Mouse (Mus musculus) midbrain, embryonic 13.5 days (tissue): ENCODE results near the gene Sectm1a. TPM values are rescaled to one million over a fixed set of nuclear protein-coding genes. Genes with fewer than 3 reads are reported as not detected.

Source experiments
- ATAC-seq: fragments of 200-750 bp; cut with Nextera tagmentation; 2 replicates; pipeline ENCODE4 v1.8.0; 2017; ENCODE audit warnings: mild to moderate bottlenecking, moderate TSS enrichment, moderate library complexity
- H3K27ac ChIP-seq: fragments of 300-500 bp; sonication (generic); 2 replicates; pipeline ENCODE4 v1.5.1; 2015; ENCODE audit warnings: inconsistent platforms, mild to moderate bottlenecking, moderate library complexity
- H3K27me3 ChIP-seq: fragments of 300-500 bp; sonication (generic); 2 replicates; pipeline ENCODE4 v1.6.1; 2015; ENCODE audit warnings: mild to moderate bottlenecking, inconsistent platforms
- H3K36me3 ChIP-seq: fragments of 300-500 bp; sonication (generic); 2 replicates; pipeline ENCODE4 v1.6.1; 2015; ENCODE audit warnings: mild to moderate bottlenecking, inconsistent platforms
- H3K4me1 ChIP-seq: fragments of 300-500 bp; sonication (generic); replicated peaks from 2 replicates; pipeline ENCODE4 v1.6.1; 2015; ENCODE audit warnings: inconsistent platforms
- H3K4me2 ChIP-seq: fragments of 300-500 bp; sonication (generic); replicated peaks from 2 replicates; pipeline ENCODE4 v1.6.1; 2015; ENCODE audit warnings: moderate library complexity, mild to moderate bottlenecking, inconsistent platforms
- H3K4me3 ChIP-seq: fragments of 300-500 bp; sonication (generic); replicated peaks from 2 replicates; pipeline ENCODE4 v1.5.1; 2015; ENCODE audit warnings: mild to moderate bottlenecking, inconsistent platforms
- H3K9ac ChIP-seq: fragments of 300-500 bp; sonication (generic); replicated peaks from 2 replicates; pipeline ENCODE4 v1.6.1; 2015; ENCODE audit warnings: mild to moderate bottlenecking, inconsistent platforms
- H3K9me3 ChIP-seq: fragments of 300-500 bp; sonication (generic); 2 replicates; pipeline ENCODE4 v1.6.1; 2016; ENCODE audit warnings: mild to moderate bottlenecking, inconsistent platforms
- WGBS: fragments of 180-500 bp; shearing (Covaris S2); methylation state at CpG from one replicate; pipeline ENCODE4 v1.1.7; 2015; 5-methylcytosine and 5-hydroxymethylcytosine counted together
- polyA plus RNA-seq: library from polyadenylated mRNA; unstranded; fragments of >200 nt; fragmentation: Nextera tagmentation; extraction: Ambion mirVana; gene quantifications from 2 replicates; pipeline ENCODE4 v1.2.1, GENCODE M21; 2015

The Sectm1a gene
- polyA plus RNA-seq, 1 experiment from 2014 or later, result not detected

- Histone ChIP-seq H3K36me3 (no peaks in the 10 kb centered on the region), H3K4me3 (no peak within 1 kb of the TSS), H3K27ac (no peak within 1 kb of the TSS), H3K27me3 (0 out of 2 replicates have a peak, but pooled peaks cover 8% of the 10 kb centered on the region), H3K9me3 (no peaks in the 10 kb centered on the region), H3K4me2 (no peak within 1 kb of the TSS), H3K4me1 (no peaks in the 10 kb centered on the region), H3K9ac (no peak within 1 kb of the TSS)
- no peak for ATAC-seq
- 73% methylated on average over 5 of the region's 5 CpGs for WGBS
Observed at GRCm38 (mm10) chr11:121039302-121039701, 41.7 kb downstream of the Sectm1a start, which contains the start of gene Cd7. Cd7 (minus strand) TSS chr11:121039418.

DNA sequence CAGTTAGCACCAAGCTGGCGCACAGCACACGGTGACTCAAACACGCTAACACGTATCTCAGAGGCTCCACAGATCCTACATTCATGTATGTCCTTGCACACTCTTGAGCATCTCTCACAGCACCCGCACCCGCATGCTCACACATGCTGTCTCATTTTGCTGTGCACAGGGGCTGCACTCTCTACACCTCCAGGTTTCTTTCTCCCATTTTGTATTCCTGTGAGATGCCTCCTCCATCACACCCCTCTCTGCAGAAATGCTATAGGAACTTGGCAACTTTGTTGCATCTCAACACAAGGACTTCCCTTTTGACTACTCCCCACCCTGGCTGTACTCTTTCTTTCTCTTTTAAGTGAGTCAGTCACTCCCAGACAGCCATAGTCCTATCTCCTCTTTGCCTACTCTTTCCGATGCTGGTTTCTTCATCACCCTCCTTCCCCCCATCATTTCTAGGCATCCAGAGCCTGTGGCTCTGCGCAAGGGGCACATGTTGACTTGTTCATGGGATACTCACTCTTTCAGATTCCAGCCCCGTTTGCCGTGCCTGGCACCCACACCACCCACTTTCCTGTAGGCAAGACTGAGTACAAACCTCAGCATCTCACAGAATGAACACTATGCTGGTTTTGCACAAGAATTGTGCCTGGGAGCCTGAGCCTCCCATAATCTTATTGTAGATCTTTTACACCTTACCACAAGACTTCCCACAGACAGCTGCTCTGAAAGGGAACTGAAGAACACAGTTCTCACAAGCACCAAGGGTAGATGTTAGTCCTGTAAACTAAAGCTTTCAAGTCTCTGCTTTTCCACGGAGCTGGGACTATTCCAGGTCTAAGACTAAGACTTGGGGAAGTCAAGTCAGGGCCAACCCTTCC, 42.4 kb downstream of the Sectm1a start:
- Histone ChIP-seq H3K9ac (no peak overlapping the region), H3K4me2 (no peak overlapping the region), H3K27ac (no peak overlapping the region), H3K27me3 (0 out of 2 replicates have a peak, but pooled peaks cover 4% of the 10 kb centered on the region), H3K9me3 (no peaks in the 10 kb centered on the region), H3K36me3 (no peaks in the 10 kb centered on the region), H3K4me3 (no peak overlapping the region), H3K4me1 (no peaks in the 10 kb centered on the region)
- ATAC-seq, result no peak
- WGBS, result 92% methylated on average over 11 of the region's 11 CpGs

DNA sequence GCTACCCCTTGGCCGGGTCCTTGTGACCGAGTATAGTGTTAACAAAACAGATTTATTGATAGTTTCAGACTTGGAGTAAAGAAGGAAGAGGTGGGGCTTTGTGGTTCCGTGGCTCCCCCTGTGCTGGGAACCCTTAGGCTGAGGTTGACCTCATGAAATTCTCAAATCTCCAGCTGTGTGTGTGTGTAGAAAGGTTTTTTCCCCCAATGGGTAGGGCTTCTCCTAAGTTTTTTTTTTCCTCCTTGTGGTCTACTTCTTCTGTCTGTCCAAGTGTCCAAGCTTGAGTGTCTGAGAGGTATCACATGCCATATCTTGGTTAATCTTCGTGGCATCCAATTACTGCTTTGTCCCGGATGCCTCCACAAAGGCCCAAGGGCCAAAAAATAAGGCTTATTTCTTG, 47.9 kb downstream of the Sectm1a start:
- no peak overlapping the region for H3K4me2 ChIP-seq
- 92% methylated on average over 5 of the region's 5 CpGs for WGBS
- no peaks in the 10 kb centered on the region for H3K27me3 ChIP-seq
- no peak for ATAC-seq
- H3K4me1 ChIP-seq, result no peaks in the 10 kb centered on the region
- H3K9me3 ChIP-seq, result no peaks in the 10 kb centered on the region
- H3K9ac ChIP-seq, result no peak overlapping the region
- H3K4me3 ChIP-seq, result no peak overlapping the region
- H3K27ac ChIP-seq, result no peak overlapping the region
- H3K36me3 ChIP-seq, result no peaks in the 10 kb centered on the region

- Histone ChIP-seq H3K4me3 (no peak overlapping the region), H3K9me3 (no peaks in the 10 kb centered on the region), H3K27ac (no peak overlapping the region), H3K4me1 (no peaks in the 10 kb centered on the region), H3K27me3 (no peaks in the 10 kb centered on the region), H3K4me2 (no peak overlapping the region), H3K36me3 (no peaks in the 10 kb centered on the region), H3K9ac (no peak overlapping the region)
- WGBS, result 87% methylated on average over 7 of the region's 7 CpGs
- ATAC-seq, result no peak
Observed at GRCm38 (mm10) chr11:121027259-121027658, 53.8 kb downstream of the Sectm1a start.

DNA sequence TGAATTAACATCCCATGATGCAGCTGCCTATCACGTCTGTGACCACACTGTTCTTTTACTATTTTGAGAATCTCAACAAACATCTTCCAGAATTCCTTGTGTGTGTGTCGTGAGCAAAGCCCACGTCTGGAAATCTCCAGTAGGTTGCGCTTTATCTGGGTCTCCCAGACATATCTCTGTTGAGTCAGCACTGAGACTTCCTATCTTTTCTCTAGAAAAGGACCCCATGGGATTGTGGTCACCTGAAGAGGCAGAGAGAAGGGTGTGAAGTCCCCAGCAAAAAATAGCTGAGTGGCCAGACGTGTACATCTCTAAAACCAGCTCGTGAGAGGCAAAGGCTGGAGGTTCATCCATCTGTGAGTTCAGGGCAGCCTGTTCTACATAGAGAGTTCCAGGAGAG, 56.9 kb downstream of the Sectm1a start:
- 74% methylated on average over 6 of the region's 6 CpGs for WGBS
- H3K4me2 ChIP-seq, result no peak overlapping the region
- H3K9me3 ChIP-seq, result no peaks in the 10 kb centered on the region
- no peak overlapping the region for H3K4me3 ChIP-seq
- no peaks in the 10 kb centered on the region for H3K4me1 ChIP-seq
- H3K27me3 ChIP-seq, result no peaks in the 10 kb centered on the region
- no peaks in the 10 kb centered on the region for H3K36me3 ChIP-seq
- H3K27ac ChIP-seq, result no peak overlapping the region
- no peak for ATAC-seq
- H3K9ac ChIP-seq, result no peak overlapping the region

DNA sequence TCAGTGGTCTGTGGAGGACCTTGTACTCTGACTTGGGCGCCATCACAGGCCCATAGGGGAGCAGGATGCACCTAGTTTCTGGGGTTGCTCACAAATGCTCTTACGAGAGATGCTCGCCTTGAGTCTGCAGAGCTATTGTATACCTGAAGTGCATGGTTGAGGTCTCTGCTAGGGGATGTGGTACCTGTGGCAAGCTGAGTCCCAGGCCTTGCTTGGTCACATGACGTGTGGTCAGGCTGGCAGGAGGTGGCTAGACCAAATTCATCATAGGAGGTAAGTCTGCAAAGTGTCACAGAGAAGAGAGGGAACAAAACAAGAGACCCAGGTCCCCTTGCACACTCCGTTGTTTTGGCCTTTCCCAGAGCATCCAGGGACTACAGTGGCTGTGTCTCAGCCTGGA, 61.5 kb downstream of the Sectm1a start:
- no peak overlapping the region for H3K4me2 ChIP-seq
- H3K4me3 ChIP-seq, result no peak overlapping the region
- H3K36me3 ChIP-seq, result no peaks in the 10 kb centered on the region
- no peak overlapping the region for H3K27ac ChIP-seq
- ATAC-seq, result no peak
- WGBS, result 85% methylated on average over 5 of the region's 5 CpGs
- no peaks in the 10 kb centered on the region for H3K4me1 ChIP-seq
- no peaks in the 10 kb centered on the region for H3K27me3 ChIP-seq
- no peak overlapping the region for H3K9ac ChIP-seq
- no peaks in the 10 kb centered on the region for H3K9me3 ChIP-seq

DNA sequence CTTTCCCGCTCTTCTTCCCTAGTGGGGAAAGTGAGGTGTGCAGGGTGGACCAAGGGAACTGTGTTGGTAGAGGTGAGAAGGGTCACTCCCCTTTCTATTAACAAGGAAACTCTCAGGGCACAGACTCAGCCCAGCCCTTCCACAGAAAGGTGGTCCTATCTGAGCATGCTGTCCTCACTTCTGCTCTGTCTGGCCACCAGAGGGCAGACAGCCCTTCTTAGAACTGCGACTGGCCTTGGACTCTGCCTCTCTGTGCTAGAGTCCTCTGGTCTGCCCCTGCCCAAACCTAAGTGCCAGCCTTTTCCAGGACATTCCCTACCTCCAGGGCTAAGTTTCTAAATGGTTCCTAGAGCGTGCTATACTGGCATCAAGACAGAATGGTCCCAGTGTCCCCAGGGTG, 63.3 kb downstream of the Sectm1a start:
- Histone ChIP-seq H3K9ac (no peak overlapping the region), H3K4me2 (no peak overlapping the region), H3K4me3 (no peak overlapping the region), H3K4me1 (no peaks in the 10 kb centered on the region), H3K36me3 (no peaks in the 10 kb centered on the region), H3K27me3 (no peaks in the 10 kb centered on the region), H3K9me3 (no peaks in the 10 kb centered on the region), H3K27ac (no peak overlapping the region)
- ATAC-seq, result peak; percentile 70; the same call in 1 of the 2 replicates
- whole genome bisulfite sequencing, result 43% methylated on average over 3 of the region's 3 CpGs

Other genes with a start within 250 kb of the Sectm1a start
- gene Ccdc57, start 148.3 kb downstream of the Sectm1a start, polyA plus RNA-seq, result 5.2 and 6.1 TPM in 2 replicates
- 10.1 and 14.0 TPM in 2 replicates for gene Slc16a3, start 132.7 kb downstream of the Sectm1a start, polyA plus RNA-seq
- 152 and 161 TPM in 2 replicates for gene Csnk1d, start 89.9 kb downstream of the Sectm1a start, polyA plus RNA-seq
- 0.50 TPM in 1 of 2 replicates, not detected in the other for gene Cd7, start 41.8 kb downstream of the Sectm1a start, polyA plus RNA-seq
- not detected in 2 replicates for gene Sectm1b, start 17.7 kb downstream of the Sectm1a start, polyA plus RNA-seq
- gene Tex19.2, start 37.5 kb upstream of the Sectm1a start, polyA plus RNA-seq, result not detected in 2 replicates
- gene Tex19.1, start 64.9 kb upstream of the Sectm1a start, polyA plus RNA-seq, result not detected in 2 replicates
- gene Uts2r, start 79.1 kb upstream of the Sectm1a start, polyA plus RNA-seq, result 0.15 and 0.22 TPM in 2 replicates
- 18.2 and 21.1 TPM in 2 replicates for gene Hexdc, start 123.2 kb upstream of the Sectm1a start, polyA plus RNA-seq
- gene Ogfod3, start 123.5 kb upstream of the Sectm1a start, polyA plus RNA-seq, result 20.2 and 22.9 TPM in 2 replicates
- gene Cybc1, start 148.1 kb upstream of the Sectm1a start, polyA plus RNA-seq, result 42.6 and 43.8 TPM in 2 replicates
- gene Narf, start 156.0 kb upstream of the Sectm1a start, polyA plus RNA-seq, result 105 and 108 TPM in 2 replicates
- 11.9 and 13.0 TPM in 2 replicates for gene Foxk2, start 178.8 kb upstream of the Sectm1a start, polyA plus RNA-seq